Mouse (Mus musculus) lung, adult 2 months (tissue): ENCODE measurements around the gene Gm13288. TPM values are rescaled to one million over a fixed set of nuclear protein-coding genes. Genes with fewer than 3 reads are reported as not detected.
"Not testable (repeated sequence)": the region's sequence is repeated elsewhere in the genome, so short reads cannot be mapped to it uniquely, and the experiment has no call there.

Experiments
- DNase-seq: peaks from one replicate; pipeline ENCODE4 v3.0.0; 2022
- H3K4me1 ChIP-seq: fragments of 200-500 bp; 2 replicates; pipeline ENCODE4 v1.6.1; 2011; ENCODE audit warnings: low read length; ENCODE audit not compliant: control insufficient read depth, insufficient read depth
- H3K4me3 ChIP-seq: fragments of 200-500 bp; replicated peaks from 2 replicates; pipeline ENCODE3; 2011; ENCODE audit warnings: low read depth, mild to moderate bottlenecking, control low read depth, low read length; ENCODE audit errors: extremely low read depth
- CTCF ChIP-seq: fragments of 200-500 bp; IDR thresholded peaks from 2 replicates; pipeline ENCODE4 v1.5.1; 2011; ENCODE audit warnings: mild to moderate bottlenecking, low read length, control low read depth; ENCODE audit not compliant: insufficient read depth
- POLR2A ChIP-seq: fragments of 200-500 bp; IDR thresholded peaks from 2 replicates; pipeline ENCODE4 v1.6.1; 2011; ENCODE audit warnings: low read depth, mild to moderate bottlenecking, control low read depth, low read length, borderline replicate concordance; ENCODE audit errors: extremely low read depth
- WGBS: fragments of 180-500 bp; shearing (Covaris S2); methylation state at CpG from one replicate; pipeline ENCODE4 v1.1.7; 2018; 5-methylcytosine and 5-hydroxymethylcytosine counted together
- polyA plus RNA-seq: library from polyadenylated mRNA; depleted of rRNA; stranded (reverse); fragments of >200 nt; gene quantifications from 2 replicates; pipeline ENCODE4 v1.2.3, GENCODE M21; 2012; rRNA removed

Gm13288 gene
- polyA plus RNA-seq, 1 experiment, result not detected

GRCm38 (mm10) chr4:88822995-88823394 lies 17.7 kb downstream of the Gm13288 start:
- DNase-seq, result no peak
- Histone ChIP-seq H3K4me3 (no peak overlapping the region), H3K4me1 (no peaks in the 10 kb centered on the region)
- no peak for TF ChIP-seq CTCF
- no peak for TF ChIP-seq POLR2A
- 19% methylated on average over 4 of the region's 4 CpGs for WGBS

- H3K4me1 ChIP-seq, DNase-seq, H3K4me3 ChIP-seq: not testable (repeated sequence)
These were observed 21.8 kb downstream of the Gm13288 start, which contains the start of gene Ifna6 for GRCm38 (mm10) chr4:88827116-88827515. Gene Ifna6, plus strand, starts transcription at chr4:88827416.

- 18% methylated on average over 4 of the region's 4 CpGs for WGBS
- no peak overlapping the region for H3K4me3 ChIP-seq
- peak; percentile 9 for DNase-seq
These were observed 25.2 kb downstream of the Gm13288 start for GRCm38 (mm10) chr4:88830523-88830922.

GRCm38 (mm10) chr4:88835225-88835624 lies 29.9 kb downstream of the Gm13288 start, which contains the start of gene Ifna5:
Gene Ifna5, plus strand, starts transcription at chr4:88835525.
- H3K4me3 ChIP-seq, H3K4me1 ChIP-seq, DNase-seq: not testable (repeated sequence)
- WGBS, result 77% methylated on average over 1 of the region's 1 CpGs

More at GRCm38 (mm10) chr4:88830523-88830922, 25.2 kb downstream of the Gm13288 start:
- H3K4me1 ChIP-seq, result no peaks in the 10 kb centered on the region
- TF ChIP-seq CTCF, result 0 out of 2 replicates have a peak, but pooled peaks have one; percentile 7
- no peak for TF ChIP-seq POLR2A

- no peaks in the 10 kb centered on the region for H3K4me1 ChIP-seq
- H3K4me3 ChIP-seq, result no peak overlapping the region
- DNase-seq, result peak; percentile 8
- 34% methylated on average over 3 of the region's 3 CpGs for WGBS
- TF ChIP-seq POLR2A (no peak), CTCF (no peak)
These were observed 33.5 kb downstream of the Gm13288 start for GRCm38 (mm10) chr4:88838828-88839227.

- TF ChIP-seq POLR2A (no peak), CTCF (no peak)
- Histone ChIP-seq H3K4me3 (no peak overlapping the region), H3K4me1 (no peaks in the 10 kb centered on the region)
- 44% methylated on average over 3 of the region's 3 CpGs for WGBS
- DNase-seq, result no peak
These were observed 34.7 kb downstream of the Gm13288 start for GRCm38 (mm10) chr4:88840058-88840457.

GRCm38 (mm10) chr4:88841438-88841911 lies 36.1 kb downstream of the Gm13288 start, which contains the start of gene Ifna4:
Gene Ifna4, plus strand, starts transcription at chr4:88841861.
- Histone ChIP-seq H3K4me3 (no peak within 1 kb of the TSS), H3K4me1 (no peaks in the 10 kb centered on the region)
- WGBS, result 39% methylated on average over 2 of the region's 2 CpGs
- DNase-seq, result no peak
- no peak for TF ChIP-seq POLR2A

GRCm38 (mm10) chr4:88845334-88845733 lies 40.0 kb downstream of the Gm13288 start:
- no peak for DNase-seq
- 35% methylated on average over 2 of the region's 2 CpGs for WGBS
- TF ChIP-seq CTCF (no peak), POLR2A (no peak)
- H3K4me1 ChIP-seq, result no peaks in the 10 kb centered on the region
- H3K4me3 ChIP-seq, result no peak overlapping the region

- 61% methylated on average over 1 of the region's 1 CpGs for WGBS
- no peak for DNase-seq
- TF ChIP-seq POLR2A, result no peak
- TF ChIP-seq CTCF, result no peak
- H3K4me1 ChIP-seq, result no peaks in the 10 kb centered on the region
- H3K4me3 ChIP-seq, result no peak within 1 kb of the TSS
These were observed 44.4 kb downstream of the Gm13288 start, which contains the start of gene Ifna1 for GRCm38 (mm10) chr4:88849698-88850097. Gene Ifna1, plus strand, starts transcription at chr4:88850087.

- WGBS, result 64% methylated on average over 4 of the region's 4 CpGs
- Histone ChIP-seq H3K4me1 (no peaks in the 10 kb centered on the region), H3K4me3 (no peak overlapping the region)
- no peak for DNase-seq
- TF ChIP-seq POLR2A, result no peak
- no peak for TF ChIP-seq CTCF
These were observed 45.9 kb downstream of the Gm13288 start for GRCm38 (mm10) chr4:88851026-88851763.

Other genes starting within 250 kb of the Gm13288 start
- gene Ifna15, start 247.3 kb upstream of the Gm13288 start, polyA plus RNA-seq, result not detected in 2 replicates
- not detected in 2 replicates for gene Ifna14, start 233.7 kb upstream of the Gm13288 start, polyA plus RNA-seq
- not detected in 2 replicates for gene Ifna9, start 213.1 kb upstream of the Gm13288 start, polyA plus RNA-seq
- gene Ifna12, start 202.2 kb upstream of the Gm13288 start, polyA plus RNA-seq, result not detected in 2 replicates
- gene C87499, start 171.1 kb upstream of the Gm13288 start, polyA plus RNA-seq, result not detected in 2 replicates
- gene Ifna13, start 161.1 kb upstream of the Gm13288 start, polyA plus RNA-seq, result not detected in 2 replicates
- not detected in 2 replicates for gene Ifna16, start 128.6 kb upstream of the Gm13288 start, polyA plus RNA-seq
- gene Ifna2, start 121.6 kb upstream of the Gm13288 start, polyA plus RNA-seq, result not detected in 2 replicates
- gene Ifnab, start 114.2 kb upstream of the Gm13288 start, polyA plus RNA-seq, result not detected in 2 replicates
- gene Gm26566, start 83.7 kb upstream of the Gm13288 start, polyA plus RNA-seq, result 0.19 and 0.33 TPM in 2 replicates
- gene Klhl9, start 83.1 kb upstream of the Gm13288 start, polyA plus RNA-seq, result 19.6 and 19.7 TPM in 2 replicates
- gene Gm13271, start 50.7 kb upstream of the Gm13288 start, polyA plus RNA-seq, result not detected in 2 replicates
- gene Gm13283, start 45.4 kb upstream of the Gm13288 start, polyA plus RNA-seq, result not detected in 2 replicates
- gene Gm13290, start 31.7 kb upstream of the Gm13288 start, polyA plus RNA-seq, result not detected in 2 replicates
- not detected in 2 replicates for gene Gm13289, start 28.6 kb upstream of the Gm13288 start, polyA plus RNA-seq
- not detected in 2 replicates for gene Gm13272, start 25.7 kb upstream of the Gm13288 start, polyA plus RNA-seq
- not detected in 2 replicates for gene Ifnz, start 23.4 kb upstream of the Gm13288 start, polyA plus RNA-seq
- gene Gm13276, start 19.8 kb upstream of the Gm13288 start, polyA plus RNA-seq, result not detected in 2 replicates
- gene Gm13277, start 16.9 kb upstream of the Gm13288 start, polyA plus RNA-seq, result not detected in 2 replicates
- not detected in 2 replicates for gene Gm13278, start 14.0 kb upstream of the Gm13288 start, polyA plus RNA-seq
- gene Gm13275, start 11.0 kb upstream of the Gm13288 start, polyA plus RNA-seq, result not detected in 2 replicates
- not detected in 2 replicates for gene Gm13279, start 8.1 kb upstream of the Gm13288 start, polyA plus RNA-seq
- not detected in 2 replicates for gene Gm13285, start 5.9 kb upstream of the Gm13288 start, polyA plus RNA-seq
- gene Gm13287, start 2.3 kb upstream of the Gm13288 start, polyA plus RNA-seq, result not detected in 2 replicates
- gene Ifna7, start 10.7 kb downstream of the Gm13288 start, polyA plus RNA-seq, result not detected in 2 replicates
- gene Ifna11, start 14.4 kb downstream of the Gm13288 start, polyA plus RNA-seq, result not detected in 2 replicates
- gene Ifna6, start 21.9 kb downstream of the Gm13288 start, polyA plus RNA-seq, result not detected in 2 replicates
- not detected in 2 replicates for gene Ifna5, start 30.0 kb downstream of the Gm13288 start, polyA plus RNA-seq
- not detected in 2 replicates for gene Ifna4, start 36.3 kb downstream of the Gm13288 start, polyA plus RNA-seq
- not detected in 2 replicates for gene Ifna1, start 44.6 kb downstream of the Gm13288 start, polyA plus RNA-seq
- gene Ifne, start 74.7 kb downstream of the Gm13288 start, polyA plus RNA-seq, result not detected in 2 replicates